Mouse (Mus musculus) olfactory bulb, adult 2 months (tissue): ENCODE results near the gene Cyth3.

Experiments
- CTCF ChIP-seq: fragments of 200-500 bp; IDR thresholded peaks from 2 replicates; pipeline ENCODE4 v1.5.1; 2012; ENCODE audit warnings: low read depth, mild to moderate bottlenecking, low read length, moderate library complexity; ENCODE audit not compliant: insufficient read depth
- POLR2A ChIP-seq: fragments of 200-500 bp; IDR thresholded peaks from 2 replicates; pipeline ENCODE4 v1.6.1; 2012; ENCODE audit warnings: mild to moderate bottlenecking, low read depth, low read length, moderate library complexity; ENCODE audit not compliant: insufficient read depth

- TF ChIP-seq CTCF = no peak
- no peak for TF ChIP-seq POLR2A
Measured at GRCm38 (mm10) chr5:143586386-143586785, 35.9 kb upstream of the Cyth3 start.
